Mouse (Mus musculus) kidney, embryonic 14.5 days (tissue): ENCODE results near the gene Ifitm10. TPM values are rescaled to one million over a fixed set of nuclear protein-coding genes. Genes with fewer than 3 reads are reported as not detected.
"Not testable (repeated sequence)": the region's sequence is repeated elsewhere in the genome, so short reads cannot be mapped to it uniquely, and the experiment has no call there.

Source experiments
- ATAC-seq: fragments of 200-750 bp; cut with Nextera tagmentation; 2 replicates; pipeline ENCODE4 v1.8.0; 2017; ENCODE audit warnings: moderate number of reproducible peaks, mild to moderate bottlenecking, moderate TSS enrichment, moderate library complexity; ENCODE audit not compliant: low FRiP score, low TSS enrichment
- H3K27ac ChIP-seq: fragments of 300-500 bp; sonication (generic); 2 replicates; pipeline ENCODE4 v1.5.1; 2014; ENCODE audit warnings: low read depth, mild to moderate bottlenecking, low read length, moderate library complexity, mixed read lengths
- H3K27me3 ChIP-seq: fragments of 300-500 bp; sonication (generic); 2 replicates; pipeline ENCODE4 v1.6.1; 2014; ENCODE audit warnings: mild to moderate bottlenecking, low read length; ENCODE audit not compliant: control insufficient read depth, insufficient read depth
- H3K36me3 ChIP-seq: fragments of 300-500 bp; sonication (generic); 2 replicates; pipeline ENCODE4 v1.6.1; 2014; ENCODE audit warnings: low read length, mixed read lengths; ENCODE audit not compliant: control insufficient read depth, insufficient read depth
- H3K4me1 ChIP-seq: fragments of 300-500 bp; sonication (generic); 2 replicates; pipeline ENCODE4 v1.6.1; 2014; ENCODE audit warnings: low read length, mixed read lengths; ENCODE audit not compliant: control insufficient read depth, insufficient read depth
- H3K4me2 ChIP-seq: fragments of 300-500 bp; sonication (generic); replicated peaks from 2 replicates; pipeline ENCODE4 v1.6.1; 2014; ENCODE audit warnings: low read depth, mild to moderate bottlenecking, low read length
- H3K4me3 ChIP-seq: fragments of 300-500 bp; sonication (generic); 2 replicates; pipeline ENCODE4 v1.5.1; 2014; ENCODE audit warnings: mild to moderate bottlenecking, low read length
- H3K9ac ChIP-seq: fragments of 300-500 bp; sonication (generic); 2 replicates; pipeline ENCODE4 v1.6.1; 2014; ENCODE audit warnings: low read depth, mild to moderate bottlenecking, low read length, moderate library complexity
- H3K9me3 ChIP-seq: fragments of 300-500 bp; sonication (generic); 2 replicates; pipeline ENCODE4 v1.6.1; 2016; ENCODE audit warnings: low read length; ENCODE audit not compliant: control insufficient read depth
- WGBS: fragments of 180-500 bp; shearing (Covaris S2); extraction: QIAGEN DNeasy Blood & Tissue Kit; methylation state at CpG from one replicate; pipeline ENCODE4 v1.1.7; 2014; 5-methylcytosine and 5-hydroxymethylcytosine counted together
- polyA plus RNA-seq: library from polyadenylated mRNA; unstranded; fragments of >200 nt; fragmentation: Nextera tagmentation; extraction: Ambion mirVana; gene quantifications from 2 replicates; pipeline ENCODE4 v1.2.1, GENCODE M21; 2014

Gene Ifitm10
- polyA plus RNA-seq, 1 experiment from 2014 or later, result 1.4 TPM

DNA sequence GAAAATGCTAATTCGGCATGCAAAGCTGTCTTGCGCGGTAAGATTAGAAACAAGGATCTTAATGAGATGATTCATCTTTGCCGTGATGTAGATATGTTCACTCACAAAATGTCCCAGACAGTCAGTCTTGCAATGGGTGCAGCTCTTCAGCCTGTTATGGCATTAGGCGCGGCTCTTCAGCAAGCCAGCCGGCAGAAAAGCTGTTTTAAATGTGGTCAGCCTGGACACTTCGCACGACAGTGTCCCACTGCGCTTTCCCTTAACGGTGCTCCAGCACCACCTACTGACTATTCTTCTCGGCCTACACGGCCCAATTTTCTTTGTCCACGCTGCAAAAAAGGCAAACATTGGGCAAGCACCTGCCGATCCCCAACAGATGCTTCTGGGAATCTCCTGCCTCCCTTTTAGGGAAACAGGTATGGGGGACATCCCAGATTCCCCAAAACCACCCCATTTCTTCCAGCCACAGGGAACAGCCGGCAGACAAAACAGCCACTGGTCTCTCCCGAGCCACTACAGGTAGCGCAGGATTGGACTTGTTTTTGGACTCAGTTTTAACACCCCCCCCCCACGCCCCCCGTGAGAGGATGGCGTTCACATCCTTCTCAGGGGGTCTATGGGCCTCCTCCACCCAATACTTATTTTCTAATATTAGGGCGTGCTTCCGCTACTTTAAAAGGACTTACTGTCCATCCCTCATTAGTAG lies 88.3 kb downstream of the Ifitm10 start:
- Histone ChIP-seq H3K36me3 (no peaks in the 10 kb centered on the region), H3K9ac (peak overlapping the region; percentile 75; the same call in 1 of the 2 replicates), H3K4me1 (peaks cover 11% of the 10 kb centered on the region; the same call in 1 of the 2 replicates), H3K27me3 (no peaks in the 10 kb centered on the region), H3K4me3 (peak overlapping the region; percentile 59), H3K27ac (no peak overlapping the region; the same call in 1 of the 2 replicates), H3K9me3 (no peaks in the 10 kb centered on the region), H3K4me2 (peak overlapping the region; percentile 79)
- peak; percentile 66 for ATAC-seq
- WGBS, result 9% methylated on average over 23 of the region's 23 CpGs

- H3K36me3 ChIP-seq, result no peaks in the 10 kb centered on the region
- peak overlapping the region; percentile 75 for H3K9ac ChIP-seq
- peak overlapping the region; percentile 95 for H3K27ac ChIP-seq
- H3K4me2 ChIP-seq, result peak overlapping the region; percentile 79
- no peaks in the 10 kb centered on the region for H3K27me3 ChIP-seq
- peaks cover 11% of the 10 kb centered on the region; the same call in 1 of the 2 replicates for H3K4me1 ChIP-seq
- under 1% methylated on average over 19 of the region's 19 CpGs for WGBS
- H3K4me3 ChIP-seq, result peak overlapping the region; percentile 59
- no peaks in the 10 kb centered on the region for H3K9me3 ChIP-seq
- peak; percentile 77 for ATAC-seq
Measured at GRCm38 (mm10) chr7:142284615-142285080, 88.9 kb downstream of the Ifitm10 start.

- Histone ChIP-seq H3K36me3 (no peaks in the 10 kb centered on the region), H3K9me3 (no peaks in the 10 kb centered on the region), H3K4me3 (peak overlapping the region; percentile 59), H3K9ac (peak overlapping the region; percentile 75), H3K27me3 (no peaks in the 10 kb centered on the region), H3K27ac (peak overlapping the region; percentile 95), H3K4me1 (peaks cover 11% of the 10 kb centered on the region; the same call in 1 of the 2 replicates), H3K4me2 (peak overlapping the region; percentile 79)
- under 1% methylated on average over 38 of the region's 38 CpGs for WGBS
- ATAC-seq, result peak; percentile 82
Measured at GRCm38 (mm10) chr7:142284023-142284591, 89.4 kb downstream of the Ifitm10 start.

- 12% methylated on average over 2 of the region's 2 CpGs for WGBS
- H3K9me3 ChIP-seq, ATAC-seq, H3K27me3 ChIP-seq, H3K36me3 ChIP-seq, H3K4me3 ChIP-seq: not testable (repeated sequence)
- 0 out of 2 replicates have a peak overlapping the region, but pooled peaks have one; percentile 95 for H3K27ac ChIP-seq
- 0 out of 2 replicates have a peak overlapping the region, but pooled peaks have one; percentile 75 for H3K9ac ChIP-seq
- H3K4me1 ChIP-seq, result peaks cover 11% of the 10 kb centered on the region; the same call in 1 of the 2 replicates
- H3K4me2 ChIP-seq, result peak overlapping the region; percentile 79
Measured at GRCm38 (mm10) chr7:142282847-142283246, 90.7 kb downstream of the Ifitm10 start.

DNA sequence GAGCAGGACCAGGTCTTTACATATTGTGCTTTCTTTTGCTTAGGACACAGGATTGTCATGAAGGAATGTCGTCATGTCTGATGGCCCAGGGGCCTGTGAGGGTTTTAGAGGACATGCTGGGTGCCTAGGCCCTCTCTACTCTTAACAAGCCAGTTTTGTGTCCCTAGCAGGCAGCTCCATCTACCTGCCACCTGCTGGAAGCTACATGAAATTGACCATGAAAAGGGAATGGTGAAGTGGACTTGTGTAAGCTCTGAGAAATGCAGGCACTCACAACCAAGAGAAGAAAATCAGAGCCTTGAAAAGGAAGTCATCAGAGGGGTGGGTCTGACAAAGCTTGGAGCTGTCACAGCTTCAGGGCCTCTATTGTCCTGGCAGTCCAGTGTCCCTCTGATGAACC lies 94.3 kb downstream of the Ifitm10 start:
- not testable (repeated sequence) for H3K36me3 ChIP-seq, H3K27ac ChIP-seq, H3K4me2 ChIP-seq, H3K9ac ChIP-seq, H3K4me1 ChIP-seq, H3K9me3 ChIP-seq, ATAC-seq, H3K4me3 ChIP-seq, H3K27me3 ChIP-seq
- WGBS, result 75% methylated on average over 1 of the region's 1 CpGs

- H3K9me3 ChIP-seq, result not testable (repeated sequence)
Measured at GRCm38 (mm10) chr7:142278183-142278582, 95.4 kb downstream of the Ifitm10 start.

More at GRCm38 (mm10) chr7:142278183-142278582, 95.4 kb downstream of the Ifitm10 start:
- not testable (repeated sequence) for H3K27me3 ChIP-seq, H3K27ac ChIP-seq, H3K9ac ChIP-seq, H3K36me3 ChIP-seq, H3K4me2 ChIP-seq, H3K4me3 ChIP-seq, H3K4me1 ChIP-seq
- WGBS, result 0% methylated on average over 3 of the region's 3 CpGs
- peak; percentile 59; the same call in 1 of the 2 replicates for ATAC-seq

Other genes with a start within 250 kb of the Ifitm10 start
- gene Gm39115, start 237.7 kb downstream of the Ifitm10 start, polyA plus RNA-seq, result not detected in 2 replicates
- gene Gm45337, start 229.1 kb downstream of the Ifitm10 start, polyA plus RNA-seq, result not detected in 2 replicates
- not detected in 2 replicates for gene Gm29735, start 216.6 kb downstream of the Ifitm10 start, polyA plus RNA-seq
- not detected in 2 replicates for gene Gm4553, start 208.0 kb downstream of the Ifitm10 start, polyA plus RNA-seq
- not detected in 2 replicates for gene Krtap5-2, start 197.7 kb downstream of the Ifitm10 start, polyA plus RNA-seq
- not detected in 2 replicates for gene Gm10153, start 183.4 kb downstream of the Ifitm10 start, polyA plus RNA-seq
- gene Krtap5-3, start 172.4 kb downstream of the Ifitm10 start, polyA plus RNA-seq, result not detected in 2 replicates
- not detected in 2 replicates for gene Gm7579, start 161.9 kb downstream of the Ifitm10 start, polyA plus RNA-seq
- not detected in 2 replicates for gene Krtap5-5, start 143.8 kb downstream of the Ifitm10 start, polyA plus RNA-seq
- gene Gm40460, start 132.7 kb downstream of the Ifitm10 start, polyA plus RNA-seq, result not detected in 2 replicates
- gene Gm2431, start 115.4 kb downstream of the Ifitm10 start, polyA plus RNA-seq, result not detected in 2 replicates
- not detected in 2 replicates for gene Gm4559, start 99.4 kb downstream of the Ifitm10 start, polyA plus RNA-seq
- not detected in 2 replicates for gene Krtap5-1, start 76.6 kb downstream of the Ifitm10 start, polyA plus RNA-seq
- not detected in 2 replicates for gene Krtap5-4, start 70.2 kb downstream of the Ifitm10 start, polyA plus RNA-seq
- not detected in 2 replicates for gene Gm49369, start 8.9 kb upstream of the Ifitm10 start, polyA plus RNA-seq
- 223 and 260 TPM in 2 replicates for gene Ctsd, start 14.3 kb upstream of the Ifitm10 start, polyA plus RNA-seq
- gene Syt8, start 61.1 kb upstream of the Ifitm10 start, polyA plus RNA-seq, result not detected in 2 replicates
- 3.1 and 3.7 TPM in 2 replicates for gene Tnni2, start 68.1 kb upstream of the Ifitm10 start, polyA plus RNA-seq
- 92.8 and 124 TPM in 2 replicates for gene Lsp1, start 87.1 kb upstream of the Ifitm10 start, polyA plus RNA-seq
- 3.2 and 3.5 TPM in 2 replicates for gene Tnnt3, start 125.1 kb upstream of the Ifitm10 start, polyA plus RNA-seq
- 30.3 and 33.4 TPM in 2 replicates for gene Mrpl23, start 158.9 kb upstream of the Ifitm10 start, polyA plus RNA-seq